Mouse (Mus musculus) mesoderm, embryonic 11.5 days (tissue): ENCODE results near the gene Fkbp2.

ENCODE experiments used
- DNase-seq: peaks from one replicate; pipeline ENCODE4 v3.0.0-alpha.2; 2012; ENCODE audit warnings: low read depth, low spot score

Fkbp2 gene

DNA sequence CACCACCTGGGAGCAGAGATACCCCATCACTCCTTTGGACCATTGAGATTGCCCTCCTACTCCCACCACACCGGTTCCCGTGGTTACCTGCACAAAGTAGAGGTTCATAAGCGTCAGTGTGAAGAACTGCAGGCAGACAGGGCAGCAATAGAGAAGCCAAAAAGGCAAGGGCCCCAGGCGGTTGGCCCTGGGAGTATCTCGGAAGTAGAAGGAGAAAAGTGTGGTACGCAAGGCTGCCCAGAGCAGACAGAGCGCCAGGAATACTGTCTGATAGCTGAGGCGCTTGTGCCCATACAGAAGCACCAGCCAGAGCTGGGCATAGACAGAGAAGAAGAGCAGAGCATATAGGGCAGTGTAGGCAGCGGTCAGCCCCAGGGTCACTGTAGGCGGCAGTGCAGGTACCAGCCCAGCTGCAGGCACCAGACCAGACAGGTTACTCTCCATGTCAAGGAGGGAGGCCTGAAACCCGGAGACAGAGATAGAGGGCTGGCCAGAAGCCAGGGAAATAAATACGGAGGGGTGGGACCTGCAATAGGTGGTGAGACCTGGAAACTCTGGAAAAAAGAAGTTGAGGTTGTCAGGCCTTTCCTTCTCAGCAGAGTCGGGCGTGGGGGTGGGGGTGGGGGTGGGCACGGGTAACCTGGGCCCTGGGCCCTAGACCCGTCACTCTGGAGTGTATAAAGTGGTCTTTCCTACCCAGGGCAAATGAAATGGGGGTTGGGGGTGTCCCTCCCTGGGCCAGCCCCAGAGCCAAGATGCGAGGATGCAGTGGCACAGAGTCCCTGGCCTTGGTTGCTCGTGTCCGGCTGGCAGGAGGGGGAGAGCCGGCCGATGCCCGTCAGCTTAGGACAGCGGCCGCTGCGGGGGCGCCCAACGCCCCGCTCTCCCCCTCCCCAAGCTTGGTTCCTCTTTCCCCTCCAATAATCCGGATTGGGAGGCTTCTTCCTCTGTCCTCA lies 39.6 kb downstream of the Fkbp2 start:
- DNase-seq = no peak

DNA sequence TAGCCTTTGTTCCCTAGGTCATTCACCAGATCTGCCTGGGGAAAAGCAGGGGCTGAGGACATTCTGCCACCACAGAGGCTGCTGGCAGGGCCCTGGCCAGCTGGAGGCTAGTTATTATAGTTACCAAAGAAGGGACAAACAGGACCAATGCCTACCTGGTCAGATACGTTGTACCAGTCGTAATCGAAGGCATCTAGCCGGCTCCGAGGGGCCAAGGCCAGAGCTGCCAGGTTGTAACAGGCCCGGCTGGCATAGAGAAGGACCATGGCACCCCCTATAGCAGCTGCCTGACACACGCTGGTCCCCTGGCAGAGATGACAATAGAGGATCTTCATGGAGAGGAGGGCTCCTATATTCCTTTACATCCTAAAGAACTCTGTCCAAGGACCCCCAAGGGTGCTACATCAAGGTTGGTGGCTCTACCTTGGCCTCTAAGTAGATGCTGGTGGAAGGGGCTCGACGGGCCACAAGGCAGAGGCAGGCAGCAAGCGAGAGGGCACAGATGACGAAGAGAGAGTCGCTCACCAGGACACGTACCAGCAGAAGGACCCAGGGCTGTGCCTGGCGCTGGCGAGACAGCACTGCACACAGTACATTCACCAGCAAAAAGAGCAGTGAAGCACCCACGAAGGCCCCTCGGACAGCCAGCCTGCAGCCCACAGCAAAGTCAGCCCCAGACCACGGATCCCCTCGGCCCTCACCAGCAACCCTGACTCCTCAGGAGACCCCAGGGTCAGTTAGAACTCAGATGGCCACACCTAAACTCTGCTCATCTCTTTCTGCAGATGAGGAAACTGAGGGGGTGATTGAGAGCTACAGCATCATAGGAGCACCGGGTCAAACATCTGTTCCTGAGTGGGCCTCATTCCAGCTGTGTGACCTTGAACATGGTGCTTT lies 40.9 kb downstream of the Fkbp2 start:
- DNase-seq = no peak

DNA sequence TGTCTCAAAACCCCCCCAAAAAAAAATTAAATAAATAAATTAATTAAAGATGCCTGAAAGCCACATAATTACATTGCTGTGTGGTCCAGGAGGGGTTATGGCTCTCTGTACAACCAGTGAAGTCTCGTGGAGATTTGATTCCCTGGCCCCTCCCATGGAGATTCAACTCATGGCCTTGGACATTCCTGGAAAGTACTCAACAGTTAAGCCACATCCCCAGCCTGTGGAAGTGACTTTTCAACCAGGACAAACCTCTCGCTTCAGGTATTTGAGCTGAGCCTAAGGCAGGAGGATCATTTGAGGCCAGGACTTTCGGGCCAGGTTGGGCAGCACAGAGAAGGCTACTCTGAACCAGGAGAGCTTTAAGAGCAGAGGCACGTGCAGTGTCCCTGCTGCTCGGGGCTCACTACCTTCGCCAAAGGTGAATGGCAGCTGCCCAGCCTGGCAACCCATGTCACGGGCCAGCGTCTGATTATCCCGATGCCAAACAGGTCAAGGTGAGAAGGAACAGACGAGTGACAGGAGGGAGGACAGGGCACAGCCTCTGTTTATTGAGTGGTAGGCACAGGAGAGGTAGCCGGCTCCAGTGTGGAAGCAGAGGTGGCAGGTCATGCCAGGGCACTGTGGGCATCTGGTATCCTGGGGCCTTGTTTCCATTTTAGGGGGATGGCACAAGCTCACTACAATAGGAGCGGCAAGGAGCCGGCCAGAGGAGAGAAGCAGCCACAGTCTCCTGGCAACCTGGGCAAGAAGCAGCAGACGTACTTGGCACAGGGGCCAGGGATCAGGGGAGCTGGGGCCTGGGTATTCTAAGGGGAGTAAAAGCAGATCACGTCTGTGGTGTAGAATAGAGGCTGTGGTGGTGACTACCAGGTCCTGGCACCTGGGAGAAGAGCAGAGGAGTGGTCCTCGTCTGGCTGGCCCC lies 42.5 kb downstream of the Fkbp2 start:
- no peak for DNase-seq

DNA sequence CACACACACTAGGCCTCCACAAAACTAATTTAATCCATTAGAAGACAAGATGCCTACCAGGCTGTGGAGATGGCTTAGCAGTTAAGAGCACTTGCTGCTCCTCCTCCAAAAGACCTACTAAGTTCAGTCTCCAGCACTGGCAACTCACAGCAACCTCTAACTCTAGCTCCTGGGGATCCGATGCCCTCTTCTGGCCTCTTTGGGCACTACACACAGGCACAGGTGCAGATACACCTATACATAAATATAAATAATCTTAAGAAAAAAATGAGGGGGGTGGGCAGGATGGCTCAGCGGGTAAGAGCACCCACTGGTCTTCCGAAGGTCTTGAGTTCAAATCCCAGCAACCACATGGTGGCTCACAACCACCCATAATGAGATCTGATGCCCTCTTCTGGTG lies 44.0 kb downstream of the Fkbp2 start:
- no peak for DNase-seq

DNA sequence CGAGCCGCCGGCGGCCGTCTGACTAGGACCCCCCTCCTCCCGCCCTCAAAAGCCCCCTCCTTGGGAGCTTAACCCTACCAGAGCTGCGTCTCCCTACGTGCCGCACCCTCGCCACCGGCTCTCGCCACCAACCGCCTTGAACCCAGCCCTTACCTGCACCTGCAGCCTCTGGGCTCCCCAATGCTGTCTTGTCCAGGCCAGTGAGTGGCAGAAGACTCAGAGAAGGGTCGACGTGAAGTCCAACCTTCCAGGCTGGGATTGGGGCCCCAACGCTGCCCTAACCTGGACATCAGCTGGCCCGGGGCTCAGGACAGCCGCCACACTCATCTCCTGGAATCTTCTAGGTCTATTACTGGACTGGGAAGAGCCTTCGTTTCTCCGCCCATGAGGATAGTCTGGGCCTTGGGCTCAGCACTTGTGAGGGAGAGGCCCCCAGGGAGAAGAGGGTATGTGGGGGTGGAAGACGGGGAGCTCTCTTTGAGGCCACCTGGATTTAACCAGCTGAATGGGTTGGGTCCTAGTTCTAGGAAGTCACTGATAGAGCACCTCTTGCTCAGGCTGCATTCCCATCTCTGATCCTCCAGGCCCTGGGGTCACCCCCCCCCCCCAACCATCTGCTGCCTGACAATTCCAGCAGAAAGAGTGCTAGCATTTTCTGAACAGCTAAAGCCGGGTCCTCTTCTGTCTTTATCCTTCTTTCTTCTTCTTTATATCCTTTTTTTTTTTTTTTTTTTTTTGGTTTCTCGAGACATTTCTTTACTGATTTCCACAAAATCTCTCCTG lies 45.9 kb downstream of the Fkbp2 start, which contains the start of gene Kcnk4:
TSS of gene Kcnk4 (minus strand) at position 321 of the 783 bp plus-strand sequence.
- DNase-seq = no peak

DNA sequence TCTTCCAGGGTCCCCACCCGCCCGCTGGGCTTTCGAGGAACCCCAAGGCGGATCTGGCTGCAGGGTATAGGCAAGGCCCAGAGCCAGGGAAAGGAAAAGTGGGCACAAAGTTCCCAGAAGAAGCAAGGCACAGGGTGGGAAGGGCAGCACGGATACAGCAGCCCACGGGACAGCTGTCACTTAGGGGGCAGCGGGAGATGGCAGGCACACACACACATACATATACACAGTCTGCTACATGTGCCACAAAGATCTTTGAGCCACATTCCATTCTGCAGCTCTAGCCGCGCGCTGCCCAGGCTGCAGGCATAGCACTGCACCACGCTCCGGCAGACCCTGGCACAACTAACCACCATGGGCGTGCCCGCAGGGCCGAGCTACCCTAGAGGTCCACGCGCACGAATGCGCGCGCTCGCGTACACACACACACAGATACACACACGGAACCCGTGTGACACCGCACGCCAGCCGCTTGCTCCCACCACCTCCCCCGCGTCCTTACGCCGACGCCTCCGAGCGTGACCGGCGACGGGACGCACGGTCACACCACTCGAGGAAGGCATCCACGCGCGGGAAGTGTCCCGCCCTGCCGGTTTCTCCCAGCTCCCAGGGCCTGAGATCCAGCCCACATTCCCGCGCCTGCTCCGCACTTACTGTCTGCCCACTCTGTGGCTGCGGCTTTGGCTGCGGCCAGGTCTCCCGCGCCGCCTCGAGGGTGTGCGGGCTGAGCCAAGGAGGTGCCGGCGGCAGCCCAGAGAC lies 46.7 kb downstream of the Fkbp2 start:
- DNase-seq = no peak

DNA sequence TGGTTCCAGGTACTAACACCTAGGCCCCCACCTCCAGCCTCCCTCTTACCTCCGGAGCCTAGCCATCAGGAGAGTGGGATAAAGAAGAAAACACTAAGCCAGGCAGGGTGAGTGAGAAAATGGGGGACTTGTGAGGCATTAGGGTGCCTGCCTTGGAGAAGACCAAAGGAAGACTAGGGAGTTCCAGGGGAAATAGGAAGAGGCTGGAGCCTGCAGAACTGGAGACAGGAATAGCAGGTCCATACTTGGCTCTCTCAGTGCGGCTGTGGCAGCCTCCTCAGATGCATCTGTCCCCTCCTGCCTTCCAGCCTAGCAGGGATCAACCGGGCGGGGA lies 47.2 kb downstream of the Fkbp2 start:
- DNase-seq = no peak

DNA sequence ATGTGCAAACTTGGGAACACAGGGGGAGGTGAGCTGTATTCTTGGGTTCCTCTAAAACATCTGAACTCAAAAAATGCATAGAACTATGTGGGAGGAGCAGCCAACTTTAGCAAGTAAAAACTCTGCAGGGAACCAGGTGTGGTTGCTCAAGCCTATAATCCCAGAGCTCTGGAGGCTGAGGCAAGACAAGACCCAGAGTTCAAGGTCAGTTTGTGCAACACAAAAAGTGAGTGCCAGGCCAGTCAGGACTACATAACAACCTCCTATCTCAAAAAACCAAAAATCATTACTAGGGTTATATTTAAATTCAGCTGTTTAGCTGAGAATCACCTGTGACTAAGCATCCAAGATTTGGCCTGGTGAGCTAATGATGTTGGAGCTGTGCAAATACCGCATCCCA lies 48.3 kb downstream of the Fkbp2 start:
- no peak for DNase-seq

DNA sequence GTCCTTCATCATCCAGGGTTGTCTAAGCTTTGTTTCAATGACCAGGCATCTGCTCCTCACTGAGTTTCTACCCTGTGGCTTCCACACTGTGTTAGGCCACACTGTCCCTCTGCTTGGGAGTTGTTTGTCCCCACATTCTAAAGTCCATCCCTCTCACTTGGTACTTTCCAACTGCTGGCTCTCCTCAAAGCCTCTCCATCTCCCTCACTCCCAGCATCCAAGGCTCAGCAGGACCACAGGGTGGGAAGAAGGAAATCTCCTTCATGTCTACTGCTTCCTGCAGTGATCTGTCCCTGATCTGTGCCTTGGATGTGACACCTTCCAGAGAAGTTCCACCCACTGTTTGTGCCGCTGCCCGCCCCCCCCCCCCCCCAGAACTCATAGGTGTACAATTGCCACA lies 49.3 kb downstream of the Fkbp2 start:
- DNase-seq = no peak

DNA sequence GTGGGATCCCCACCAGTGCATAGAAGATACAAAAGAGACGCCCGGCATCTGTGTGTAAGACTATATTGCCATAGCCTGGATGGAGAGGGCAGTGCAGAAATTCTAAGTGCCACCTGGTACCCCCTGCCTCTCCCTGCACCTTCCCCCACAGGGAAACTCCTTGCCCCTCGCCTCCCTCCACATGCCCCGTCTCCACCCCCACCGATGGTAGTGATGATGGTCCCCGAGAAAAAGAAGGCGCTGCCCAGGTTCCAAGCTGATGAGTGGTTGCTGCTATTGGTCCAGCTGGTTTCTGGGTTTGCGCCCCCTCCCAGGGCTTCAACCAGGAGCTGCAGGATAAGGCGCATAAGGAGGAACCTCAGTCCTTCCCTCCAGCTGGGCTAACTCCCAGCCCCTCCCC lies 52.2 kb downstream of the Fkbp2 start:
- no peak for DNase-seq
